Mouse (Mus musculus) neural tube, embryonic 14.5 days (tissue): ENCODE data around the gene Atp2b4. TPM values are rescaled to one million over a fixed set of nuclear protein-coding genes. Genes with fewer than 3 reads are reported as not detected.
A peak's percentile ranks its signal among the peaks of the same experiment; 100 is the strongest.

Source experiments
- ATAC-seq: fragments of 200-750 bp; cut with Nextera tagmentation; 2 replicates; pipeline ENCODE4 v1.8.0; 2017; ENCODE audit warnings: low read depth, mild to moderate bottlenecking, moderate TSS enrichment, moderate library complexity
- H3K27ac ChIP-seq: fragments of 300-500 bp; sonication (generic); 2 replicates; pipeline ENCODE4 v1.5.1; 2014; ENCODE audit warnings: low read depth, mild to moderate bottlenecking, control low read depth, low read length, moderate library complexity, mixed read lengths
- H3K27me3 ChIP-seq: fragments of 300-500 bp; sonication (generic); 2 replicates; pipeline ENCODE4 v1.6.1; 2014; ENCODE audit warnings: low read length; ENCODE audit not compliant: control insufficient read depth, insufficient read depth
- H3K36me3 ChIP-seq: fragments of 300-500 bp; sonication (generic); 2 replicates; pipeline ENCODE4 v1.6.1; 2014; ENCODE audit warnings: low read length, mixed read lengths; ENCODE audit not compliant: control insufficient read depth, insufficient read depth
- H3K4me1 ChIP-seq: fragments of 300-500 bp; sonication (generic); 2 replicates; pipeline ENCODE4 v1.6.1; 2014; ENCODE audit warnings: low read length; ENCODE audit not compliant: control insufficient read depth, insufficient read depth
- H3K4me2 ChIP-seq: fragments of 300-500 bp; sonication (generic); 2 replicates; pipeline ENCODE4 v1.6.1; 2014; ENCODE audit warnings: mild to moderate bottlenecking, low read depth, low read length, control low read depth
- H3K4me3 ChIP-seq: fragments of 300-500 bp; sonication (generic); 2 replicates; pipeline ENCODE4 v1.5.1; 2014; ENCODE audit warnings: low read depth, low read length, control low read depth, mixed read lengths
- H3K9ac ChIP-seq: fragments of 300-500 bp; sonication (generic); replicated peaks from 2 replicates; pipeline ENCODE4 v1.6.1; 2014; ENCODE audit warnings: low read depth, mild to moderate bottlenecking, control low read depth, low read length, mixed read lengths
- H3K9me3 ChIP-seq: fragments of 300-500 bp; sonication (generic); 2 replicates; pipeline ENCODE4 v1.6.1; 2016; ENCODE audit warnings: low read length; ENCODE audit not compliant: control insufficient read depth
- WGBS: fragments of 180-500 bp; shearing (Covaris S2); extraction: QIAGEN DNeasy Blood & Tissue Kit; methylation state at CpG from one replicate; pipeline ENCODE4 v1.1.7; 2014; 5-methylcytosine and 5-hydroxymethylcytosine counted together
- polyA plus RNA-seq: library from polyadenylated mRNA; unstranded; fragments of >200 nt; fragmentation: Nextera tagmentation; extraction: Ambion mirVana; gene quantifications from 2 replicates; pipeline ENCODE4 v1.2.1, GENCODE M21; 2014

The Atp2b4 gene
- polyA plus RNA-seq, 1 experiment from 2014 or later: 30.3 TPM

GRCm38 (mm10) chr1:133718786-133719185 is 82.1 kb downstream of the Atp2b4 start:
- no peak overlapping the region for H3K9ac ChIP-seq
- WGBS: 93% methylated on average over 8 of the region's 8 CpGs
- H3K27ac ChIP-seq: no peak overlapping the region
- H3K36me3 ChIP-seq: peaks cover 5% of the 10 kb centered on the region; the same call in 1 of the 2 replicates
- no peaks in the 10 kb centered on the region for H3K9me3 ChIP-seq
- no peaks in the 10 kb centered on the region for H3K4me1 ChIP-seq
- no peaks in the 10 kb centered on the region for H3K27me3 ChIP-seq
- no peak overlapping the region for H3K4me2 ChIP-seq
- no peak for ATAC-seq
- no peak overlapping the region for H3K4me3 ChIP-seq

DNA sequence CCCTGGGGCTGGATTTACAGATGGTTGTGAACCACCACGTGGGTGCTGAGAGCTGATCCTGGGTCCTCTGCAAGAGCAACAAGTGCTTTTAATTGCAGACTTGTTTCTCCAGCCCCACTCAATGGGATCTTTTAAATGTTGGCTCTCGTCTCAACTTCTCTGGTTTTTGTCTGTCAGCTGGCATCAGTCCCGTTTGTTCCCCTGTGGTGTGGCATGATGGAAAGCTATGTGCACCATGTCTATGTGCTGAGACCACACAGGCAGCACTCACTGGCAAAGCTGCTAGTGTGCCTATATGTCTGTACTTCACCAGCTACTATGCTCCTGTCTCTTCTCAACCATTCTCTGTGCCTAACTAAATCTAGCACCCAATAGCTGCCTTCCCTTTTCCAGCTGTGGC is 82.5 kb downstream of the Atp2b4 start:
- no peaks in the 10 kb centered on the region for H3K4me1 ChIP-seq
- WGBS: 69% methylated on average over 3 of the region's 3 CpGs
- H3K27me3 ChIP-seq: no peaks in the 10 kb centered on the region
- no peaks in the 10 kb centered on the region for H3K9me3 ChIP-seq
- no peak overlapping the region for H3K27ac ChIP-seq
- ATAC-seq: no peak
- H3K4me2 ChIP-seq: no peak overlapping the region
- H3K4me3 ChIP-seq: no peak overlapping the region
- no peak overlapping the region for H3K9ac ChIP-seq
- H3K36me3 ChIP-seq: peaks cover 5% of the 10 kb centered on the region; the same call in 1 of the 2 replicates

DNA sequence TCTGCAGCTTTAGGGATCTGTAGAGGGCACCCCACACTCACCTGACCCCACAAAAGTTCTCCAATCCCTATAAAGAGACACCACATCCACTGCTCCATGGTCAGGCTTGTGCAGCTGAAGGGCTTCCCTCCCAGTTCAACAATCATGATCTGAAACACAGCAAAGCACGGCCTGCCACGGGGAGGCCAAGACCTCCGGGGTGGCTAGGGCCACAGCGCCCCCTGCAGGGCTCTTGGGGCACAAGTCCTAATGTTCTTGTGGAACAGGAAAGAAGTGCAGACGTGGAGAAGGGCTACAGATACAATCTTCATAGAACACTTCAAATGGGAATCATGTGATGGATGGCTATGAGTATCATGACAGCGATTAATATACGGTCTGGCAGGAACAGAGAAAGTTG is 84.4 kb downstream of the Atp2b4 start:
- no peak overlapping the region for H3K4me3 ChIP-seq
- no peak overlapping the region for H3K27ac ChIP-seq
- no peaks in the 10 kb centered on the region for H3K4me1 ChIP-seq
- ATAC-seq: no peak
- H3K27me3 ChIP-seq: no peaks in the 10 kb centered on the region
- H3K9me3 ChIP-seq: no peaks in the 10 kb centered on the region
- H3K36me3 ChIP-seq: peaks cover 5% of the 10 kb centered on the region; the same call in 1 of the 2 replicates
- no peak overlapping the region for H3K4me2 ChIP-seq
- no peak overlapping the region for H3K9ac ChIP-seq
- WGBS: 28% methylated on average over 7 of the region's 7 CpGs

DNA sequence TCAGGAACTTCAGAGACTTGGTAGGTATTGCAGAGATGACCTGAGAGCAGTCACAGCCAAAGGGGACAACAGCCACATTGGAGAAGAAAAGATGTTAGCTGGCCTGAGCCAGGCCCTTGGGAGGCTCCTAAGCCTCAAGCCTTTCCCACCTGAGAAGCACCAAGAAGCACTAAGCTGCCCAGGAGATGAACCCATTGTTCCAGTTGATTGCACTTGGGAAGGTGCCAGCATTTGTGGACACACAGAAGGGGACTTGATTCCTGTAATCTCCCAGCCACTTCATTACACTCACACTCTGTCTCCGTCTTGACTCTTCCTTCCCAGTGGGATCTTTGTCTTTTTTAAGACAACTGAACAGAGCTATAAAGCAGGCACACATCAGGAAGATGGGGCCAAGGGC is 85.7 kb downstream of the Atp2b4 start:
- peaks cover 5% of the 10 kb centered on the region; the same call in 1 of the 2 replicates for H3K36me3 ChIP-seq
- H3K4me3 ChIP-seq: no peak overlapping the region
- WGBS: 64% methylated on average over 1 of the region's 1 CpGs
- ATAC-seq: no peak
- no peaks in the 10 kb centered on the region for H3K9me3 ChIP-seq
- H3K27me3 ChIP-seq: no peaks in the 10 kb centered on the region
- no peaks in the 10 kb centered on the region for H3K4me1 ChIP-seq
- no peak overlapping the region for H3K27ac ChIP-seq
- no peak overlapping the region for H3K4me2 ChIP-seq
- no peak overlapping the region for H3K9ac ChIP-seq

DNA sequence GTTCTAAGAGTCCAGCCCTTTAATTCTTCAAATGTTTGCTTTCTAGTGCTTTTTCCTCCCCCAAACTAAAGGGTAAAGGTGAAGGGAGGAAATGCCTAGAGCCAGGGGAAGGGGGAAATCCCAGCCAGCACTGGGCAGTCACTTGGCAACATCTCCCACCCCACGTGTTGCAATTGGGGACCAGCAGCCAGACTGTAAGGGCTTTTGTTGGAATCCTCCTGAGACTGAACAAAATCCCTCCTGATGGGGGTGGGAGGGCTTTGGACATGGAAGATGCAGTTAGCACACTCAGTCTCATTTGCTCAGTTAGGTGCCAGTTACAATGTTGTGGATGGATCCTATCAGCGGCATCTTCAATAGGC is 87.9 kb downstream of the Atp2b4 start:
- peak; percentile 61; the same call in 1 of the 2 replicates for ATAC-seq
- Histone ChIP-seq H3K36me3 (no peaks in the 10 kb centered on the region; the same call in 1 of the 2 replicates), H3K9me3 (no peaks in the 10 kb centered on the region), H3K27me3 (no peaks in the 10 kb centered on the region), H3K4me2 (no peak overlapping the region), H3K27ac (0 out of 2 replicates have a peak overlapping the region, but pooled peaks have one; percentile 28), H3K4me1 (no peaks in the 10 kb centered on the region), H3K4me3 (no peak overlapping the region), H3K9ac (no peak overlapping the region)
- WGBS: 45% methylated on average over 2 of the region's 2 CpGs

DNA sequence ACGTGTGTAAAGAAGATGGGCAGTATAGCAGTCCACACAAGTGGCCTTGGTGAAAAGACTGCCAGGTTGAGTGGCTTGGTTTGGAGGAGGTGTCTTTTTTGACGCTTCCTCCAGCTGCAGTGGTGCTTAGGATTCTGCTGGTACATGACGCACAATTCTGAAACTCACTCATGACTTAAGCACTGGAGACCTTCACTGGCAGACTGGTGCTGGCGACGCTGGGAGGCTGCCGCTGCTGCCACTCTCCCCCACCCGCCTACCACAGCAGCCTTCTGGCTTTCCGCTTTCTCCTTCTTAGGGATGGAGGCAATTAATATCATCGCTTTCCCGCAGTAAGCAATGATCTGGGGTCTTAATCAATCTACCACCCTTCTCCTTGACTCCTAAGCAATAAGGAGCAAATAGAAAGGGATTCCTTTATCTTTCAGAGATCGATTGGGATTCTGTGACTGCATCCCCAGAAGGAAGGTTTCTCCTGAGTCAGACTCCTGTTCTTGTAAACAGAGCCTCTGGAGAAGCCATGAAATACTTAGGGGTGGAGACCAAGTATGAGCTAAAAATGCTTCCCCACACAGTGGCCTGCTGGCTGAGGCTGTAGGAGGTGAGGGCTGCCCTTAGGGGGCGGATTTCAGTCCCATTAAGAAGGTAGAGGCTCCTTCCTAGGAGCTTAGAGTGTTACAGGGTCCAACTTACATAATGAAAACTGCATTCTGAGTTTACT is 88.4 kb downstream of the Atp2b4 start:
- no peak overlapping the region for H3K4me3 ChIP-seq
- H3K27ac ChIP-seq: 0 out of 2 replicates have a peak overlapping the region, but pooled peaks have one; percentile 28
- no peak overlapping the region for H3K4me2 ChIP-seq
- no peaks in the 10 kb centered on the region for H3K4me1 ChIP-seq
- H3K9ac ChIP-seq: no peak overlapping the region
- no peaks in the 10 kb centered on the region for H3K27me3 ChIP-seq
- H3K36me3 ChIP-seq: no peaks in the 10 kb centered on the region
- WGBS: 65% methylated on average over 12 of the region's 12 CpGs
- no peak for ATAC-seq
- no peaks in the 10 kb centered on the region for H3K9me3 ChIP-seq

- no peak overlapping the region for H3K9ac ChIP-seq
- no peaks in the 10 kb centered on the region for H3K27me3 ChIP-seq
- no peaks in the 10 kb centered on the region for H3K4me1 ChIP-seq
- WGBS: 53% methylated on average over 6 of the region's 6 CpGs
- ATAC-seq: no peak
- H3K9me3 ChIP-seq: no peaks in the 10 kb centered on the region
- H3K4me3 ChIP-seq: no peak overlapping the region
- peaks cover under 1% of the 10 kb centered on the region; the same call in 1 of the 2 replicates for H3K36me3 ChIP-seq
- H3K4me2 ChIP-seq: no peak overlapping the region
- H3K27ac ChIP-seq: no peak overlapping the region
These were observed 89.5 kb downstream of the Atp2b4 start for GRCm38 (mm10) chr1:133711376-133711775.

DNA sequence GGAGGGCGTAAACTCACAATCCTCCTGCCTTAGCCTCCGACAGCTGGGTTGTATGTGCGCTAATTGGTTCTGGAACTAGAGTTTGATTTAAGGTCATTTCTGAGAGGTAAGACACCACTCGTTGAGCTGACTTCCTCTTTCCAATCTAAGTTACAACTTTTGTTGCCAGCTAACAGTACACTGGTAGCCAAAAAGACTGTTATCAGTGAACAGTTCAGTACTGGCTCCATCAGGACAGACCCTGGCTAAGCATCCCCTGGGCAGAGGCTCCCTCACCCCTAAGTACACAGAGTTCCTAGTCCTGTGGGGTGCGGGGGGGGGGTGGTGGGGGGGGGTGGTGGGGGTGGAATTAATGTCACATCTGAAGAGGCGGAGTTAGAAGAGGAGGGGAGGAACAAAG is 89.9 kb downstream of the Atp2b4 start:
- Histone ChIP-seq H3K27ac (no peak overlapping the region), H3K27me3 (no peaks in the 10 kb centered on the region), H3K9me3 (no peaks in the 10 kb centered on the region), H3K4me3 (no peak overlapping the region), H3K4me1 (no peaks in the 10 kb centered on the region), H3K4me2 (no peak overlapping the region), H3K36me3 (peaks cover 3% of the 10 kb centered on the region; the same call in 1 of the 2 replicates), H3K9ac (no peak overlapping the region)
- no peak for ATAC-seq
- 52% methylated on average over 6 of the region's 6 CpGs for WGBS

- Histone ChIP-seq H3K4me2 (no peak overlapping the region), H3K4me1 (no peaks in the 10 kb centered on the region), H3K27ac (no peak overlapping the region), H3K9ac (no peak overlapping the region), H3K4me3 (no peak overlapping the region), H3K9me3 (no peaks in the 10 kb centered on the region), H3K27me3 (no peaks in the 10 kb centered on the region), H3K36me3 (peaks cover 3% of the 10 kb centered on the region; the same call in 1 of the 2 replicates)
- 74% methylated on average over 3 of the region's 3 CpGs for WGBS
- no peak for ATAC-seq
These were observed 91.5 kb downstream of the Atp2b4 start for GRCm38 (mm10) chr1:133709292-133709691.
